Mouse (Mus musculus): ENCODE measurements around the gene Shb. TPM values are rescaled to one million over a fixed set of nuclear protein-coding genes. Genes with fewer than 3 reads are reported as not detected.
A peak's percentile ranks its signal among the peaks of the same experiment; 100 is the strongest.

The Shb gene
- total and polyA plus RNA-seq, 3 experiments: 7.7 to 15.5 (median 8.6) TPM

- no peak overlapping the region for H3K27ac ChIP-seq (ENCODE audit: insufficient read depth, low read depth)
- H3K79me2 ChIP-seq (replicated peaks; ENCODE audit: control insufficient read depth, extremely low read depth, insufficient read depth, poor library complexity, severe bottlenecking): no peaks in the 10 kb centered on the region
- peak overlapping the region; percentile 87 for H3K4me2 ChIP-seq (ENCODE audit: insufficient read depth, low read depth, poor library complexity, severe bottlenecking)
- H3K9me3 ChIP-seq (replicated peaks; ENCODE audit: low read length): no peaks in the 10 kb centered on the region
- H3K27me3 ChIP-seq (replicated peaks): no peaks in the 10 kb centered on the region
- H3K36me3 ChIP-seq (replicated peaks in 1 of 2; ENCODE audit: control insufficient read depth in 1 of 2, insufficient read depth in 1 of 2, low read length in 1 of 2): peaks cover 5 to 36% of the 10 kb centered on the region in 2 experiments
- dilution Hi-C loops (cut with MboI; ENCODE audit: extremely low pct_ligation_motif_present, extremely low pct_unique_long_range_greater_than_20kb, low sequenced_read_pairs): no loop called here
- TF ChIP-seq ETS1 (conservative IDR thresholded peaks at IDR 0.05; ENCODE audit: low read depth, low read length) (no peak), MXI1 (IDR thresholded peaks at IDR 0.05; ENCODE audit: low read depth, low read length) (0 out of 2 replicates have a peak, but pooled peaks have one; percentile 14), SMC3 (IDR thresholded peaks at IDR 0.05; ENCODE audit: low read depth, low read length) (no peak), RCOR1 (conservative IDR thresholded peaks at IDR 0.05; ENCODE audit: low read depth, low read length) (no peak), CHD1 (IDR thresholded peaks at IDR 0.05; ENCODE audit: low read depth, low read length) (no peak), GABPA (IDR thresholded peaks at IDR 0.05; ENCODE audit: insufficient replicate concordance, low read depth, low read length) (no peak), NRF1 (IDR thresholded peaks at IDR 0.05; ENCODE audit: low read depth, low read length) (no peak), EP300 (IDR thresholded peaks at IDR 0.05; ENCODE audit: low read length) (no peak)
- H3K4me1 ChIP-seq (ENCODE audit: control insufficient read depth in 1 of 2, insufficient read depth in 2 of 2): peaks cover 8 to 45% of the 10 kb centered on the region in 2 experiments
- peak overlapping the region; percentile 82; the same call in 1 of the 2 replicates for H3K9ac ChIP-seq (ENCODE audit: insufficient read depth, low read depth)
- in situ Hi-C loops (cut with MboI; ENCODE audit: low pct_ligation_motif_present, low pct_unique_long_range_greater_than_20kb, low sequenced_read_pairs): loop anchor here (5.0 kb wide), 1 partner anchor 101 kb away; no protein-coding TSS in a partner anchor
- peak overlapping the region; percentile 80 to 81 (median 80) for H3K4me3 ChIP-seq (replicated peaks in 1 of 3; ENCODE audit: low read depth in 2 of 3, low read length in 2 of 3, poor library complexity in 1 of 3)
- DNase-seq (ENCODE audit: extremely low read depth): no peak
These were observed 3.7 kb downstream of the Shb start for GRCm38 (mm10) chr4:45528355-45529198.

DNA sequence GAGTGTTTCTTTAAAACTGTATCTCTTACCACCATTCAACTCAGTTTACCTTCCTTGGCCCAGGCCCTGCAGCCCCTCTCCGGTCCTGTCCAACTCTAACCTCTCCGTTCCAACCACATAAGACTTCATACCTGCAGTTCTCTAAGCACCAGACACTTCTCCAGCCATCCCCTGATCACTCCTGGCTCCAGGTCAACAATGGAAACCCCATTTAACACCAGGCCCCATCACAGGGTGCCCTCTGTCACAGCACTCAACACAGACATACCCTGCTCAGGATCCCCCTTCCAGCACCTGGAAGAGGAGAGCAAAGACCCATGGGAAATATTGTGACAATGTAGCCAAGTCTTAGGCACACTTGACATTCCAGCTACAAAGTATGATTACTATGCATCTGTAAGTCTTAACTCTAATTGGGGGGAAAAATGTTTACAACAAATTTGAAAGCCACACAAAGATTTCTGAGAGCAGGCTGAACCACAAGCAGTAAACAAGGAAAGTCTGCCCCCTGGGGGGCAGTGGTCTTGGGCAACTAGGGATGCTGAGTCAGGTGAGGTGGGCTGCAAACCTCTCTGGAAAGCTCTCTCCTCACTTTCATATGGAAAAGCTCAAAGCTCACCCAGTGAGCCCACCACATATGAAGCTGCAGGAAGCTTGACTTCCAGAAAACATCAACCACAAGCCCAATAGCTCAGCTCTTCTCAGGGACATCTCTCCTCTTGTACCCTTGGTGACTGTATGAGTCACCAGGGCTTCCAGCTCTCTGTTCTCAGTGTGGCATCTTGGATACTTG, 4.5 kb downstream of the Shb start:
- dilution Hi-C loops (cut with MboI; ENCODE audit: extremely low pct_ligation_motif_present, extremely low pct_unique_long_range_greater_than_20kb, low sequenced_read_pairs) (no loop called here), in situ Hi-C loops (cut with MboI; ENCODE audit: low pct_ligation_motif_present, low pct_unique_long_range_greater_than_20kb, low sequenced_read_pairs) (loop anchor here (5.0 kb wide), 1 partner anchor 100 kb away; no protein-coding TSS in a partner anchor)
- Histone ChIP-seq H3K27ac (ENCODE audit: insufficient read depth, low read depth) (no peak overlapping the region), H3K4me1 (ENCODE audit: control insufficient read depth in 1 of 2, insufficient read depth in 2 of 2) (peaks cover 8 to 43% of the 10 kb centered on the region in 2 experiments), H3K9ac (ENCODE audit: insufficient read depth, low read depth) (peak overlapping the region; percentile 82; the same call in 1 of the 2 replicates), H3K4me2 (ENCODE audit: insufficient read depth, low read depth, poor library complexity, severe bottlenecking) (peak overlapping the region; percentile 87), H3K79me2 (replicated peaks; ENCODE audit: control insufficient read depth, extremely low read depth, insufficient read depth, poor library complexity, severe bottlenecking) (no peaks in the 10 kb centered on the region), H3K9me3 (replicated peaks; ENCODE audit: low read length) (no peaks in the 10 kb centered on the region), H3K27me3 (replicated peaks) (no peaks in the 10 kb centered on the region), H3K4me3 (replicated peaks in 1 of 3; ENCODE audit: low read depth in 2 of 3, low read length in 2 of 3, poor library complexity in 1 of 3) (peak overlapping the region; percentile 80 to 81 (median 80)), H3K36me3 (replicated peaks in 1 of 2; ENCODE audit: control insufficient read depth in 1 of 2, insufficient read depth in 1 of 2, low read length in 1 of 2) (peaks cover 5 to 44% of the 10 kb centered on the region in 2 experiments)
- DNase-seq (ENCODE audit: extremely low read depth): no peak
- TF ChIP-seq E2F4 (IDR thresholded peaks at IDR 0.05; ENCODE audit: insufficient replicate concordance, low read depth, low read length): no peak
- TF ChIP-seq RAD21 (IDR thresholded peaks at IDR 0.05; ENCODE audit: low read depth, low read length): peak; percentile 67
- TF ChIP-seq ZC3H11A (IDR thresholded peaks at IDR 0.05; ENCODE audit: low read depth, low read length): peak; percentile 44; the same call in 1 of the 2 replicates
- peak in 1 of 2 experiments; percentile 66; a peak in 2 of 4 replicates for TF ChIP-seq CTCF (conservative IDR thresholded peaks at IDR 0.05 in 1 of 2, IDR thresholded peaks at IDR 0.05 in 1 of 2; ENCODE audit: low read depth in 2 of 2, low read length in 2 of 2)
- TF ChIP-seq NELFE (IDR thresholded peaks at IDR 0.05; ENCODE audit: low read depth, low read length): no peak
- TF ChIP-seq SMC3 (IDR thresholded peaks at IDR 0.05; ENCODE audit: low read depth, low read length): peak; percentile 82
- TF ChIP-seq IRF4 (IDR thresholded peaks at IDR 0.05; ENCODE audit: low read depth, low read length): 0 out of 2 replicates have a peak, but pooled peaks have one; percentile 26
- TF ChIP-seq CHD1 (IDR thresholded peaks at IDR 0.05; ENCODE audit: low read depth, low read length): no peak
- no peak for TF ChIP-seq TBP (conservative IDR thresholded peaks at IDR 0.05; ENCODE audit: low read depth, low read length)
- 0 out of 2 replicates have a peak, but pooled peaks have one; percentile 15 for TF ChIP-seq MXI1 (IDR thresholded peaks at IDR 0.05; ENCODE audit: low read depth, low read length)
- TF ChIP-seq MAFK (IDR thresholded peaks at IDR 0.05; ENCODE audit: insufficient replicate concordance, low read length): peak; percentile 76; the same call in 1 of the 2 replicates
- no peak for TF ChIP-seq USF2 (conservative IDR thresholded peaks at IDR 0.05; ENCODE audit: low read depth, low read length)

Measured in CH12.LX (cell line).